Mouse (Mus musculus) frontal cortex, postnatal 36 days (tissue): ENCODE data around the gene Ribc2.

Experiments used
- DNase-seq, 2 experiments: peaks; one replicate each; pipeline ENCODE4 v3.0.0; 2022; ENCODE audit warnings: low spot score in 2 of 2

The Ribc2 gene

DNA sequence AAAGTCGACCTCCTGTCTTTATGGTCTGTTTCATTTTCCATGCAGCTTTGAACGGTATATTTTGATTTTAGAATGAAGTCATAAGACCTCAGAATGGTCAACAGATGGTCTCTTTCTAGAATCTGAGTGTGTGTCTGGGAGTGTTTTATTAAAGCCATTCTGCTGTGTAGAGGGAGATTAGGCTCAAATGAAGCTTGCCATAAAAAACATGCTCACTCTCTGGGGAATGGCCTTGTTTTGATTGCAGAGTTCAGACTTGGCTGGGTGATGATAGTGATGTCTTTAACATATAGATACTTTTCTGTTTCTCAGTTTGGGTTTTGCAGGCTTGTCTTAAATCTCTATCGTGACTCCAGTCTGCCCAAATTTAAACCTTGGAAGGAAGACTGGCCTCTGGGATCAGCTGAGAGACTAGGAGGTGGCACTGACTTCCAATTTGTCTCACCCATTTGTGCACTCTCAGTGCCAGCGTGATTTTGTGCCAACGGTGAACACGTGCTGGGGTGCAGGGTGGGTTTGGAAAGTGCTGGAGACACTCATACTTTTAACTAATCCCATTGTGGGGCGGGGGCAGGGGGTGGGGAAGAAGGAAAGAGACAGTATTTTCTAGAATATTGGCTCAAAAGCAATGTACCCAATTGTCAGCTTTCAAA lies 47.8 kb downstream of the Ribc2 start:
- DNase-seq: no peak

DNA sequence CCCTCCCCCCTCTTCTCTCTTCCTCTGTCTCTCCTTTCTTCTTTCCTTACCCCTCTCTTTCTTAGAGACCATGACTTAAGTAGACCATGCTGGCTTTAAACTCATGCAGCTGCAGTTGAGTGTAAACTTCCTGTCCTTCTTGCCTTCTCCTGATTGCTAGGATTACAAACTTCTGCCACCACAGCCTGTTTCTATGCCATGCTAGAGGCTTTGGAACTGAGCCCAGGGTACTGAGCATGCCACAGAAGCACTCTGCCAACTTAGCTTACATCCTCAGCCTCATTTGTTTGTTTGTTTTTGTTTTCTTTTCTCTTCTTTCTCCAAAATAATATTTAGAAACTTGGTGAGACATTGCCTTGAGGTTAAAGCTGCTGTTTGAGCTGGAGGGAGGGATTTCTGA lies 48.5 kb downstream of the Ribc2 start:
- no peak for DNase-seq

DNA sequence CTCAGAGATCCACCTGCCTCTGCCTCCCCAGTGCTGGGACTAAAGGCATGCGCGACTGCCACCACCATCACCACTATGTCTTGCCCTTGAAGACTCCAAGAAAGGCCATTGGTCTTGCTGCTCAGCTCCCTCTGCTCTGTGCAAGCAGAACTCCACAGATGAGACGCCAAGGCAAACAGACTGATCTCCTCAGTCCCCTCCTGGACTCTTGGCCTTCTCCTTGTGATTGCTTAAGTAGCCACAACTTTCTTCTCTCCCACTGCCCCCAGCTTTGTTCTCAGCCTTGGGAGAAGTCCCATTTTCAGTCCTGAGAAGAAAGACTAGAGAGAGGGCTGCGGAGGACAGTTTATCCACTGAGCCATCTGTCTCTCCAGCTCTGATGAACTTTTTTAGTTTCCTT lies 50.2 kb downstream of the Ribc2 start:
- DNase-seq: no peak

DNA sequence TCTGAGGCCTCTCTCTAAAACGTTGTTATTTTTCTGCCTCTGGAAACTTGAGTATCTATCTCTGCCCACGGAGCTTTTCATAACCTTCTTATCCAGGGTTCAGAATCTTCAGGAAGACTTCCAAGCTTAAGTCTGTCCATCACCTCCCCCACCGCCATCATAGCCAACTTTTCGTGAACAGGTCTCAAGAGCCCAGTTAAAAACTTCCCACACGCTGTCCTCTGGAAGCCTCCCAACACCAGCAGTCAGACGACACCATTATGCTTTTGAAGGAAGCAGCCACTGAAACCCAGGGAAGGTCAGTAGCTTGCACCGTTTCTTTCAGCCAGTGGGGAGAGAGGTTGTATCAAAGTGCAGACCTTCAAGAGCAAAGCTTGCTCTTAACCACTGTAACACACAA lies 55.0 kb downstream of the Ribc2 start:
- no peak for DNase-seq

DNA sequence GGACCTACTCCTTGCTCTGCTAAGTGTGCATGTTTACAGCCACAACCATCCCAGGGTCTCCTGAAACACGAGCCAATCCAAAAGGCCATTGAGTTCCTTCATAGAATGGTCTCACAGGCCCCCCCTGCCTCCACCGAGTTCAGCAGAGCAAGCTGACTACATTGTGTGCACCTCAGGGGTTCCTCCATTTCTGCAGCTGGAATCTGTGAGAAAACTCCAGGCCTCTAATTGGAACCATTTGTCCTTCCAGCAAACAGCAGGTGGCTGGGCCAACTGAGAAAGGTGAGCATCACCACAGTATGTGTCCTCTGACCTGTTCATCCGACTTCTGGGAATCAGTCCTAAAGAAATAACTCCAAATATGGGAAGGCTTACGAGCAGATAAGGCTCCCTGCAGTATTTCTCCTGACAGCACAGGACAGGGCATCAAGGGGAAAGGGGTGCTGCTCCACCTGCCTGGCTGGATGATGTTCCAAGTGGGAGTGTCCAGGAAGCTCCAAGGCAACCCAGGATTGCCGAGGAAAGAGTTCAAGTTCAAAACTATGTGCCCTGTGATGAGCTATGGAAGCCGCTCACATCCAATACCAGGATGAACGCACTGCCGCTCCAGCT lies 56.4 kb downstream of the Ribc2 start:
- DNase-seq: no peak
